Mouse (Mus musculus): ENCODE measurements around the gene Uvrag.
A peak's percentile ranks its signal among the peaks of the same experiment; 100 is the strongest.

The Uvrag gene

DNA sequence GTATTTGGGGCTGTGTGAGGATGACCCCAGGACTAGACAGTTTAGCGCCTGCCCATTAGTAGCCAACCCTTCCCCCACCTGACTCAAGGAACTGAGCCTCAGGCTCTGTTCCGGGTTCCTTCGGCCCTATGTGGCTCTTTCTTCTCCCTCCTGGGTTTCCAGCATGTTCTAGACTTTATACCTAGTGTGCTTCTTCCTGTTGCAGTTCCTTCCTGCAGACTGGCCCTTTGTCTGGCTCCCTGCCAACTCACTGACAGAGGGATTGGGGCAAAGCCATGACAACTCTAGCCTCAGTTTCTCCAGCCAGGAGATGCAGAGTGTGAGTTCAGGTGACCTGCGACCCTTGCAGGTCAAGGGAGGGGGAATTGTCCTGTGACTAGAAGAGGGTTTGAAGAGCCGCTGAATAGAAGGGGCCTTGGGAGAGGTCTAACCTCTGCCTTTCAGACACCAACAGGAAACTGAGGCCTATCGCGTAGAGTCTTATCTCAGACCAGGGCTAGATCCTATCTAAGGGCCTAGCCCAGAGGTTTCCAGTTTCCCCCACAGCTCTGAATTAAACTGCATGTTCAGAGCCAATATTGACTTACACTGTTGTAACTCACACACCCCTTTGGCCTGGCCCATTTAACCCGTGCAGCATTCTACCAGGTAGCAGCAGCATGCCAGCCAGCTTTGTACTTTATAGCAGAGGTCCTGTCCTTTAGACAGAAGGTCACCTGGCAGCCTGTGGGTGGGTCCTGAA is 291.9 kb downstream of the Uvrag start:
- peak; percentile 58 for DNase-seq (ENCODE audit: low spot score)

DNA sequence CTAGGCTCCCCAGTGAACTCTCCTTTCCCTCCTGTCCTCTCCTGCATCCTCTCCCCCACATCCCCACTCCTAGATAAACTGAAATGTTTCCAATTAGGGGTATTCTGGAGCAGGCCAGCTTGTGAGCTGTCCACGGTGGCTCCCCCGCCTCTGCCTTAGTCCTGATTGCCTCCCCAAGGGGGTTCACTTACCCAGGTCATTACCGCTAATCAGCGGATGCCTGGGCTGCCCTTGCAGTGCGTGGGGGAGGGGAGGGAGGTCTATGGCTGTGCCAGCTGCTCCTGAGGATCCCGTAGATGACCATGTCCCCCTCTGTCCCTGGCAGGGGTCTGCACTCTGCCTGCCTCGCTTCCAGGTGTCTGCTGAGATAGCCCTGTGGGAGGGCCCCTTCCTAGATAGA is 297.3 kb downstream of the Uvrag start:
- no peak for DNase-seq (ENCODE audit: low spot score)

DNA sequence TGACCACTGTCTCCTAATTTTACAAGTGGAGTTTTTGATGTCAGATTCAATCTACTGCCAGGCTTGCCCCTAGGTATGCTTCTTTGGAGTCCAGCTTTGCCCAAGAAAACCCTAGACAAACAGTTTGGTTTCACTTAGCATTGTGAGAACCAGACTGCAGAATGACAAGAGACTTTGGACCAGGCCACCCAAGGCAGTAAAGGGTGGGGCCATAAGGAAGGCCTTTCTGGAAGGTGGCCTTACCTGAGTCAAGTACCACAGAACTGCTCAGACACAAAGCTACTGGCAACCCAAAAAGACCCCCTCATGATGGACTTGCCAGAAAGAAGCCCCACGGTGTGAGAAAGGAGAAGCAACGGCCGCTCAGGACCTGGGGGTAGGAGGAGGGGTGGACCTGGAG is 297.9 kb downstream of the Uvrag start:
- DNase-seq (ENCODE audit: low spot score), result no peak

DNA sequence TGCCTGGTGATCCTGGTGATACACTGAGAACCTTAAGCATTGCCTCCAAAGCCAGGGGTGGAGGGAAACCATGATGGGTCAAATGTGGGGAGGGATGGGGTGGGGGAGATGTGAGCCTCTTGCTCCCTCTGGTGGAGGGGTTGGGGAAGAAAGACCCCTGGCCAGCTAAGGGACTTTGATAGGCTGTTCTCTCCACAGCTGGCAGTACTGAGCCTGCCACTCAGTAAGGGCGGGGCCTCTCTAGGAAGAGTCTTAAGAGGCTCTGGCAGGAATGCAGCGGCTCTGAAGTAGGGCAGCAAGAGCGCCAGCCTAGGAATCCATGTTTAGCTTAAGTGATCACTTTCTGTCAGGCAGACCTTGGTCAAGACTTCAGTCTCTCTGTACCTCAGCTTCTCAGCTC is 299.1 kb downstream of the Uvrag start:
- no peak for DNase-seq (ENCODE audit: low spot score)

DNA sequence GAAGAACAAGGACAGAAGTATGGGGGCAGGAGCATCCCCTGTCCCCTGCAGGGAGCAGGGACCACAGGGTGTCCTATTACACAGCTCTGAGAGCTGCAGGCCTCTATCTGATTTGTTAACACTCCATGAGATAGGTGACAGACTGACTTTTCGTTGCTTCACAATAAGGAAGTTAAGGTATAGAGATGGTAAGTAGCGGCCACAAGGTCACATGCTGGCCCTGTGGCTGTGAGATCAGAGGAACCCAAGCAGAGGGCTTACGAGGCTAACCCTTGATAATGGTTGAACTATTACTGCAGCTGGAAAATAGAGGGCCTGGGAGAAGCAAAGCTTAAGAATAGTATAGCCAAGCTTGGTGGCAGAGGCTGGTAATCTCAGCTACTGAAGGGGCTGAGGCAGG is 300.2 kb downstream of the Uvrag start:
- no peak for DNase-seq (ENCODE audit: low spot score)

DNA sequence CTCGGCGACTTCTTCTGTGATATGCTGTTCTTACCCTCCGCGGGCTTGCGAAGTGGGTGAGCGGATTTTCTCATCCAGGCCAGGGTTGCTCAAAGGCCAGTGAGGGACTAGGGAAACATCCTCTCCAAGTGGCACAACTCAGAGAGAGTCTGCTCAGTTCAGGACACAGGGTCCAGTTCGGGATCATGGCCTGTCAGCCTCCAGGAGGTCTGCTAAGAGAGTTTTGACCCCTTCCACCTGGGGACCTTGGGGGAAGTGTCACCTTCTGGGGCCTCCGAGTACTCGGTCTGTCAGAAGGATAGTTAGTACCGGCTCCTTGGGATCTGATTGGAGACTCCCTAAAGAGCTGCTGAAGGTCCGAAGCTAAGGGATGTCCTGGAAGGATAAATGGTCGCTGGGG is 301.6 kb downstream of the Uvrag start:
- DNase-seq (ENCODE audit: low spot score), result no peak

DNA sequence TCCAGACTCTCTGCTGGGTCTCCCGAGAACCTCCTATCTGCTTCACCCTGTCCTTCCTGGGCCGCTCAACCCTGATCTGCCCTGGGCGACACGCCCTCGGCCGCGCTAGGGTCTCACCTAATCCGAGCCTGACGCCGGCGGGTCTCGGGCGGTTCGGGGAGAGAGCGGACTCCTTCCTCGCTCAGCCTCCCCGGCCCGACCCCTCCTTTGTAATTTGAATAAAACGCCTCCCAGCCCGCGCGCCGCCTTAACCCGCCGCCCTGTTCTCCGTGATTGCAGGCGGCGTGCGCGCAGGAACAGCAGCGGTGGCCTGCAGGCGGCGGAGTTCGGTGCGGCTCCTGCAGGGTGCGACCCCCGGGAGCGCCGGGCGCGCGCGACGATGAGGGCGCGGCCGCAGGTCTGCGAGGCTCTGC is 302.2 kb downstream of the Uvrag start:
- peak; percentile 74 for DNase-seq (ENCODE audit: low spot score)

DNA sequence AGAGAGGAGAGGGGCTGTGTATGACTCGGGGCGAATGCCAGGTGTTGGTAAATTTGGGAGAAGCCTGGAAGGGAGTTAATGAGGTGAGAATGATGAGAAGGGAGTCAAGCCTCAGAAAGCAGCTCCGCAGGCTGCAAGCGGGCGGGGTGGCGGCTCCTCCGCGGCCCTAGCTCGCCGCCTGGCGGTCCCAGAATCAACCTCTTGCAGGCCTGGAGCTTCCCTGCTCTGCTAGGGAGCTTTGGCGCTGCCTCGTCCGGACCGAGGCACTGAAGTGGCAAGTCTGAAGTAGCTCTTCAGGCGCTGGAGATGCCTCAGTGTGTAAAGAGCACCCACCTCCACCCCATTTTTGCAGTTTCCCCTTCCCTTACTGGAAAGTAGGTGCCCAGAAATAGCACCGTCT is 303.0 kb downstream of the Uvrag start:
- peak; percentile 87 for DNase-seq (ENCODE audit: low spot score)

DNA sequence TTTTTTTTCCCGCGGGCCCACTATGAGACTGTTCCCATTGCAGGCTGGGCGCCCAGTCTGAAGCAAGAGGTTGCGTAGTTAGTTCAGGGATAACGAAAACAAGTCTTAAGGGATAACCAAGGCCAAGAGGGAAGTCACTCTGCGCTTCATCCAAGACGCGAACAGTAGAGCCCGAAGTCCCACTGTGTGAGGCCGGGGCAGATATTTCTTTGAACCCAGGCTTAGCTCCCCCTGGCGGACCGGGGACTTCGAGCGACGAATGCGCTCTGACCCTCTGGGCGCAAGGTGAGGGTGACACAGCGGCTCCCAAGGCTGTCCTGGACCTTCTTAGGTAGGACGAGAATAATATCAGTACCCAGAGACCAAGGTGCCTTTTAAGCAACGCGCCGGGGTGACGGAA is 304.3 kb downstream of the Uvrag start:
- peak; percentile 80 for DNase-seq (ENCODE audit: low spot score)

DNA sequence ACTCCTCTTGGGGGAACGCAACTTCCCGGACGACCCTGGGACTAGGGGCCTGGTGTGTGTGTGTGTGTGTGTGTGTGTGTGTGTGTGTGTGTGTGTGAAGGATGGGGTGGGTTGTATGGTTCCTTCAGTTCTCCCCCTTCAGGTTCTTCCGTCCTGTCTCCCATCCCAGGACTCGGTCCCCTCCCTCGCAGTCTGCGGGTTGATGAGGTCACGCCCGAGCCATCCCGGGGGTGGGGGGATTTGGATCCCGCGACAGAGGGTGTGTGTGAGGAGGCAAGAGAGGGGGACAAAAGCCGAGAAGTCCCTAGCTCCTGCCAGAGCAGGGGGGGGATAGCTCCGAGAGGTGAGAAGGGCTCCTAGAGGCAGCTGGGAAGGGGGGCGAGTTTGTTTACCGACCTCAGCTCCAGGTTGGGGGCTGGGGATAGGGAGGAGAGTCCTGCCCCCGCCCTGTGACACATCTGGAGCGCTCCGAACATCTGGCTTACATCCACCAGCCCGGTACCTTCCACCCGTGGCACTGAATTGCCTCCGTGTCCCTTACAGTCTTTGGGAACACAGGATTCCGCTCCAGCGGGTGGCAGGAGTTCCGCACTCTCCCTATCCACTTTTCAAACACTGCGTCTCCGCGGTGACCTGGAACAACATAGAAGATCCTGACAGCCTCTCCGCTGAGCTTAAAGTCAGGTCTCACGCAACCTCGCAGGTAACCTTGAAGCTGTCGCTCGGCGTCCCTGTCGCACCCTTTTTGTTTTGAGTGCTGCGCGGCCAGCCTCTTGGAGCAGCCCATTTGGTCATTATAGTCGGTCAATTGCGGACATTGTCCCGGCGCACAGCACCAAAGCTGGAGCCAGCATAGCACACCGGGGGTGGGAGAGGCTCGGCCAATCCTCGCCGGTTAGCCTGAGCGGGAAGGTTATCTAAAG is 305.2 kb downstream of the Uvrag start:
- peak; percentile 7 for DNase-seq (ENCODE audit: low spot score)

All from urinary bladder, postnatal 14 days (tissue).